Mouse (Mus musculus): ENCODE results near the gene Tmem43. TPM values are rescaled to one million over a fixed set of nuclear protein-coding genes. Genes with fewer than 3 reads are reported as not detected.

Gene Tmem43
- polyA plus RNA-seq, 1 experiment from 2014 or later: 8.1 TPM

GRCm38 (mm10) chr6:91514737-91515362 is 41.3 kb downstream of the Tmem43 start:
- Histone ChIP-seq H3K9me3 (ENCODE audit: low read length) (no peaks in the 10 kb centered on the region), H3K4me2 (ENCODE audit: low read depth, low read length) (peak overlapping the region; percentile 87), H3K4me3 (ENCODE audit: low read depth, low read length) (peak overlapping the region; percentile 91), H3K36me3 (replicated peaks; ENCODE audit: insufficient read depth, low read length) (peaks cover 22% of the 10 kb centered on the region), H3K27me3 (ENCODE audit: insufficient read depth, low read length) (no peaks in the 10 kb centered on the region), H3K9ac (replicated peaks) (peak overlapping the region; percentile 74), H3K27ac (ENCODE audit: low read depth) (peak overlapping the region; percentile 67; the same call in 1 of the 2 replicates), H3K4me1 (ENCODE audit: insufficient read depth) (peaks cover 16% of the 10 kb centered on the region)
- 22% methylated on average over 10 of the region's 10 CpGs for WGBS (ENCODE audit: insufficient replicate concordance)
- TF ChIP-seq CTCF (IDR thresholded peaks at IDR 0.05; ENCODE audit: low read depth): no peak
- no peak for TF ChIP-seq EP300 (IDR thresholded peaks at IDR 0.05; ENCODE audit: low read depth)
- DNase-seq: no peak
- ATAC-seq: no peak

- H3K9ac ChIP-seq (replicated peaks): peak within 1 kb of the TSS; percentile 88
- ATAC-seq: peak; percentile 98
- TF ChIP-seq EP300 (IDR thresholded peaks at IDR 0.05; ENCODE audit: low read depth): 0 out of 2 replicates have a peak, but pooled peaks have one; percentile 53
- TF ChIP-seq CTCF (IDR thresholded peaks at IDR 0.05; ENCODE audit: low read depth): 0 out of 2 replicates have a peak, but pooled peaks have one; percentile 17
- WGBS (ENCODE audit: insufficient replicate concordance): under 1% methylated on average over 80 of the region's 80 CpGs
- H3K9me3 ChIP-seq (ENCODE audit: low read length): no peaks in the 10 kb centered on the region
- no peaks in the 10 kb centered on the region for H3K27me3 ChIP-seq (ENCODE audit: insufficient read depth, low read length)
- peak within 1 kb of the TSS; percentile 87 for H3K4me2 ChIP-seq (ENCODE audit: low read depth, low read length)
- H3K36me3 ChIP-seq (replicated peaks; ENCODE audit: insufficient read depth, low read length): peaks cover 31% of the 10 kb centered on the region
- peak within 1 kb of the TSS; percentile 91 for H3K4me3 ChIP-seq (ENCODE audit: low read depth, low read length)
- peak within 1 kb of the TSS; percentile 67 for H3K27ac ChIP-seq (ENCODE audit: low read depth)
- H3K4me1 ChIP-seq (ENCODE audit: insufficient read depth): peaks cover 16% of the 10 kb centered on the region
- DNase-seq: peak; percentile 99
Measured at GRCm38 (mm10) chr6:91515545-91516449, 42.3 kb downstream of the Tmem43 start, which contains the start of the genes Xpc and Lsm3. Gene Xpc, minus strand, starts transcription at chr6:91515888. Gene Lsm3, plus strand, starts transcription at chr6:91515928.

- Histone ChIP-seq H3K36me3 (replicated peaks; ENCODE audit: insufficient read depth, low read length) (peaks cover 53% of the 10 kb centered on the region), H3K4me1 (ENCODE audit: insufficient read depth) (peaks cover 16% of the 10 kb centered on the region), H3K9ac (replicated peaks) (no peak overlapping the region), H3K27me3 (ENCODE audit: insufficient read depth, low read length) (no peaks in the 10 kb centered on the region), H3K9me3 (ENCODE audit: low read length) (no peaks in the 10 kb centered on the region), H3K4me2 (ENCODE audit: low read depth, low read length) (no peak overlapping the region), H3K27ac (ENCODE audit: low read depth) (no peak overlapping the region), H3K4me3 (ENCODE audit: low read depth, low read length) (no peak overlapping the region)
- TF ChIP-seq EP300 (IDR thresholded peaks at IDR 0.05; ENCODE audit: low read depth) (no peak), CTCF (IDR thresholded peaks at IDR 0.05; ENCODE audit: low read depth) (no peak)
- 74% methylated on average over 7 of the region's 7 CpGs for WGBS (ENCODE audit: insufficient replicate concordance)
- no peak for DNase-seq
- ATAC-seq: no peak
Measured at GRCm38 (mm10) chr6:91518454-91519020, 45.0 kb downstream of the Tmem43 start.

- WGBS (ENCODE audit: insufficient replicate concordance): 87% methylated on average over 5 of the region's 5 CpGs
- no peaks in the 10 kb centered on the region for H3K9me3 ChIP-seq (ENCODE audit: low read length)
- no peaks in the 10 kb centered on the region for H3K4me1 ChIP-seq (ENCODE audit: insufficient read depth)
- H3K4me3 ChIP-seq (ENCODE audit: low read depth, low read length): no peak overlapping the region
- ATAC-seq (no peak), DNase-seq (no peak)
- H3K27me3 ChIP-seq (ENCODE audit: insufficient read depth, low read length): no peaks in the 10 kb centered on the region
- H3K36me3 ChIP-seq (replicated peaks; ENCODE audit: insufficient read depth, low read length): peaks cover 56% of the 10 kb centered on the region
- no peak for TF ChIP-seq EP300 (IDR thresholded peaks at IDR 0.05; ENCODE audit: low read depth)
- no peak for TF ChIP-seq CTCF (IDR thresholded peaks at IDR 0.05; ENCODE audit: low read depth)
- H3K27ac ChIP-seq (ENCODE audit: low read depth): no peak overlapping the region
- no peak overlapping the region for H3K9ac ChIP-seq (replicated peaks)
- H3K4me2 ChIP-seq (ENCODE audit: low read depth, low read length): no peak overlapping the region
Measured at GRCm38 (mm10) chr6:91522816-91523215, 49.3 kb downstream of the Tmem43 start.

- 74% methylated on average over 4 of the region's 4 CpGs for WGBS (ENCODE audit: insufficient replicate concordance)
- no peak overlapping the region for H3K27ac ChIP-seq (ENCODE audit: low read depth)
- no peaks in the 10 kb centered on the region for H3K4me1 ChIP-seq (ENCODE audit: insufficient read depth)
- H3K9me3 ChIP-seq (ENCODE audit: low read length): no peaks in the 10 kb centered on the region
- no peak overlapping the region for H3K4me3 ChIP-seq (ENCODE audit: low read depth, low read length)
- ATAC-seq: no peak
- H3K4me2 ChIP-seq (ENCODE audit: low read depth, low read length): no peak overlapping the region
- H3K27me3 ChIP-seq (ENCODE audit: insufficient read depth, low read length): no peaks in the 10 kb centered on the region
- no peak overlapping the region for H3K9ac ChIP-seq (replicated peaks)
- H3K36me3 ChIP-seq (replicated peaks; ENCODE audit: insufficient read depth, low read length): peaks cover 30% of the 10 kb centered on the region
- no peak for DNase-seq
- no peak for TF ChIP-seq EP300 (IDR thresholded peaks at IDR 0.05; ENCODE audit: low read depth)
- TF ChIP-seq CTCF (IDR thresholded peaks at IDR 0.05; ENCODE audit: low read depth): no peak
Measured at GRCm38 (mm10) chr6:91525544-91525943, 52.0 kb downstream of the Tmem43 start.
